Mouse (Mus musculus) heart, postnatal 0 days (tissue): Measurements from ENCODE around the gene A3galt2.

Experiments
- CTCF ChIP-seq: IDR thresholded peaks from 2 replicates; pipeline ENCODE4 v1.5.1; 2016; ENCODE audit warnings: antibody characterized with exemption, control low read depth, low read depth
- EP300 ChIP-seq: IDR thresholded peaks from 2 replicates; pipeline ENCODE4 v1.6.1; 2016; ENCODE audit warnings: antibody characterized with exemption, low read depth

- TF ChIP-seq CTCF, result no peak
- TF ChIP-seq EP300, result no peak
Measured at GRCm38 (mm10) chr4:128728431-128728851, 26.7 kb upstream of the A3galt2 start.
